Mouse (Mus musculus): Measurements from ENCODE around the gene Entpd7. TPM values are rescaled to one million over a fixed set of nuclear protein-coding genes. Genes with fewer than 3 reads are reported as not detected.

Entpd7 gene
- total and polyA plus RNA-seq, 2 experiments = 1.5 to 2.0 TPM

GRCm38 (mm10) chr19:43662176-43662967, 27.1 kb upstream of the Entpd7 start:
- H3K4me3 ChIP-seq (ENCODE audit: insufficient read depth, low read depth, low read length) = no peak overlapping the region
- no peak for DNase-seq (ENCODE audit: extremely low read depth, low read depth, low spot score)
- no peak overlapping the region for H3K9ac ChIP-seq (ENCODE audit: low read depth, low read length)

GRCm38 (mm10) chr19:43663471-43663870, 26.0 kb upstream of the Entpd7 start:
- Histone ChIP-seq H3K36me3 (ENCODE audit: control insufficient read depth, insufficient read depth, low read length) (no peaks in the 10 kb centered on the region; the same call in none of the 2 replicates), H3K27ac (replicated peaks; ENCODE audit: insufficient read depth, low read depth, low read length) (no peak overlapping the region), H3K27me3 (ENCODE audit: control insufficient read depth, insufficient read depth, low read length) (no peaks in the 10 kb centered on the region), H3K4me1 (ENCODE audit: control insufficient read depth, insufficient read depth, low read length) (no peaks in the 10 kb centered on the region), H3K4me3 (ENCODE audit: insufficient read depth, low read depth, low read length) (no peak overlapping the region), H3K79me2 (ENCODE audit: control insufficient read depth, insufficient read depth, low read length) (no peaks in the 10 kb centered on the region; the same call in 1 of the 2 replicates), H3K9ac (ENCODE audit: low read depth, low read length) (no peak overlapping the region)
- TF ChIP-seq POLR2A (IDR thresholded peaks at IDR 0.05; ENCODE audit: extremely low read depth, insufficient read depth, low read length) (no peak), CTCF (IDR thresholded peaks at IDR 0.05; ENCODE audit: low read depth, low read length) (no peak)
- no peak for DNase-seq (ENCODE audit: extremely low read depth, low read depth, low spot score)
- WGBS = 81% methylated on average over 8 of the region's 8 CpGs

More at GRCm38 (mm10) chr19:43662176-43662967, 27.1 kb upstream of the Entpd7 start:
- TF ChIP-seq CTCF (IDR thresholded peaks at IDR 0.05; ENCODE audit: low read depth, low read length) (peak; percentile 33; the same call in 1 of the 2 replicates), POLR2A (IDR thresholded peaks at IDR 0.05; ENCODE audit: extremely low read depth, insufficient read depth, low read length) (no peak)
- WGBS = 67% methylated on average over 19 of the region's 19 CpGs
- Histone ChIP-seq H3K4me1 (ENCODE audit: control insufficient read depth, insufficient read depth, low read length) (no peaks in the 10 kb centered on the region), H3K36me3 (ENCODE audit: control insufficient read depth, insufficient read depth, low read length) (no peaks in the 10 kb centered on the region; the same call in none of the 2 replicates), H3K27me3 (ENCODE audit: control insufficient read depth, insufficient read depth, low read length) (no peaks in the 10 kb centered on the region), H3K27ac (replicated peaks; ENCODE audit: insufficient read depth, low read depth, low read length) (no peak overlapping the region), H3K79me2 (ENCODE audit: control insufficient read depth, insufficient read depth, low read length) (no peaks in the 10 kb centered on the region)

- peaks cover 2% of the 10 kb centered on the region; the same call in 1 of the 2 replicates for H3K4me1 ChIP-seq (ENCODE audit: control insufficient read depth, insufficient read depth, low read length)
- H3K9ac ChIP-seq (ENCODE audit: low read depth, low read length) = no peak overlapping the region
- no peaks in the 10 kb centered on the region for H3K27me3 ChIP-seq (ENCODE audit: control insufficient read depth, insufficient read depth, low read length)
- TF ChIP-seq POLR2A (IDR thresholded peaks at IDR 0.05; ENCODE audit: extremely low read depth, insufficient read depth, low read length) (no peak), CTCF (IDR thresholded peaks at IDR 0.05; ENCODE audit: low read depth, low read length) (peak; percentile 59; the same call in 1 of the 2 replicates)
- H3K36me3 ChIP-seq (ENCODE audit: control insufficient read depth, insufficient read depth, low read length) = no peaks in the 10 kb centered on the region; the same call in none of the 2 replicates
- H3K27ac ChIP-seq (replicated peaks; ENCODE audit: insufficient read depth, low read depth, low read length) = no peak overlapping the region
- H3K79me2 ChIP-seq (ENCODE audit: control insufficient read depth, insufficient read depth, low read length) = no peaks in the 10 kb centered on the region; the same call in 1 of the 2 replicates
- DNase-seq (ENCODE audit: extremely low read depth, low read depth, low spot score) = no peak
- H3K4me3 ChIP-seq (ENCODE audit: insufficient read depth, low read depth, low read length) = no peak overlapping the region
- 82% methylated on average over 12 of the region's 12 CpGs for WGBS
Measured at GRCm38 (mm10) chr19:43665441-43666048, 23.9 kb upstream of the Entpd7 start.

DNA sequence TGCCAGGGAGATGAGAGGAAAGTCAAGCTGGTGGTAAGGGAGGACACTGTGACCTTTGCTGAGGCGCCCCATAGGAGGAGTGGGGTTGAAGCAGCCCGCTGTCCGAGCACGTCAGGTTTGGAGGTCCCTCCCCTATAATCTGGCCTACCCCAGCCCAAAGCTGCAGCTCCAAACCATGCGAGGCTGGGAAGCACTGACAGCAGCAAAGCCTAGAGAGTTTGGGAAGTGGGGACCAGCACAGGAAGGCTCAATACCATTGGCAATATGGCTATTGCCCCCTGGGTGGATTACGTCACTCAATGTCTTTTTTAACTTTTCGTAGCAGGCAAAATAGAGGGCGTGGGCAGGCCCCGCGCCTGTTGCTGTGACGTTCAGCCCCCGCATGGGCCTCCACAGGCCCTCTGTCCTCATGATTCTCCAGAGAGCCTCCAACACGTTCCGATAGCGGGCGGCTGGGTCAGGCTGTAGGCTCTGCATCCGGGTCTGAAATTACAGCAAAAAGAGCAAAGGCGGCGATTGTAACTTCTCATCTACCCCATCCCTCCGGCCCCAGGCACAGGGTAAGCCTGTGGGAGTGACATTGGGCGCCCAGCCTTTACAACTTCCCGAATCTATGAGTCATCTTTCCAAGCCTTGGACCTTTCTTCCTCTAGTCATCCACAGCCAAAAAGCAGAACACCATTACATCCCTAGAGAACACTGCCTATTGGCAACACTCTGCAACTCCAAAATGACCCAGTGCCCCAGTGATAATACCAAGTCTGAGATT, 22.6 kb upstream of the Entpd7 start:
- Histone ChIP-seq H3K27me3 (ENCODE audit: control insufficient read depth, insufficient read depth, low read length) (no peaks in the 10 kb centered on the region), H3K4me3 (ENCODE audit: insufficient read depth, low read depth, low read length) (no peak overlapping the region), H3K36me3 (ENCODE audit: control insufficient read depth, insufficient read depth, low read length) (no peaks in the 10 kb centered on the region; the same call in none of the 2 replicates), H3K27ac (replicated peaks; ENCODE audit: insufficient read depth, low read depth, low read length) (no peak overlapping the region), H3K79me2 (ENCODE audit: control insufficient read depth, insufficient read depth, low read length) (no peaks in the 10 kb centered on the region; the same call in 1 of the 2 replicates), H3K4me1 (ENCODE audit: control insufficient read depth, insufficient read depth, low read length) (peaks cover 5% of the 10 kb centered on the region; the same call in 1 of the 2 replicates), H3K9ac (ENCODE audit: low read depth, low read length) (no peak overlapping the region)
- no peak for DNase-seq (ENCODE audit: extremely low read depth, low read depth, low spot score)
- WGBS = 84% methylated on average over 22 of the region's 22 CpGs
- no peak for TF ChIP-seq CTCF (IDR thresholded peaks at IDR 0.05; ENCODE audit: low read depth, low read length)
- TF ChIP-seq POLR2A (IDR thresholded peaks at IDR 0.05; ENCODE audit: extremely low read depth, insufficient read depth, low read length) = no peak

DNA sequence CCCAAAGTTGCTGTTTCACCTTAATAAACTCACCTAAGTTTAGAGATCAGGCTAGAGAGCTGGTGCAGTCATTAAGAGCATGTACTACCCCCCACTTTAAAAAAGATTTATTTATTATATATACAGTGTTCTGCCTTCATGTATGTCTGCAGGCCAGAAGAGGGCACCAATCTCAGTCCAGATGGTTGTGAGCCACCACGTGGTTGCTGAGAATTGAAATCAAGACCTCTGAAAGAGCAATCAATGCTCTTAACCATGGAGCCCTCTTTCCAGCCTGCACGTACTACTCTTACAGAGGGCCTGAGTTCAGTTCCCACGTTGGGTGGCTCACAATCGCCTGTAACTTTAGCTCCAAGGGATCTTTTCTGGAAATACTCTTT, 22.1 kb upstream of the Entpd7 start:
- Histone ChIP-seq H3K4me3 (ENCODE audit: insufficient read depth, low read depth, low read length) (no peak overlapping the region), H3K79me2 (ENCODE audit: control insufficient read depth, insufficient read depth, low read length) (peaks cover 2% of the 10 kb centered on the region; the same call in 1 of the 2 replicates), H3K27me3 (ENCODE audit: control insufficient read depth, insufficient read depth, low read length) (no peaks in the 10 kb centered on the region), H3K36me3 (ENCODE audit: control insufficient read depth, insufficient read depth, low read length) (no peaks in the 10 kb centered on the region; the same call in none of the 2 replicates), H3K4me1 (ENCODE audit: control insufficient read depth, insufficient read depth, low read length) (peaks cover 5% of the 10 kb centered on the region; the same call in 1 of the 2 replicates), H3K9ac (ENCODE audit: low read depth, low read length) (no peak overlapping the region), H3K27ac (replicated peaks; ENCODE audit: insufficient read depth, low read depth, low read length) (no peak overlapping the region)
- TF ChIP-seq POLR2A (IDR thresholded peaks at IDR 0.05; ENCODE audit: extremely low read depth, insufficient read depth, low read length) (no peak), CTCF (IDR thresholded peaks at IDR 0.05; ENCODE audit: low read depth, low read length) (no peak)
- DNase-seq (ENCODE audit: extremely low read depth, low read depth, low spot score) = no peak
- 65% methylated on average over 4 of the region's 4 CpGs for WGBS
